Mouse (Mus musculus) layer of hippocampus, adult 18-20 months (tissue): ENCODE measurements at regions not wholly inside any gene's neighbourhood (a gene's known extent, or its start where the extent isn't known, plus 50 kb on each side); places are given as distances from the start of the nearest gene placed in this dataset.
A peak's percentile ranks its signal among the peaks of the same experiment; 100 is the strongest.

ENCODE experiments used
- DNase-seq, 2 experiments: peaks; one replicate each; pipeline ENCODE4 v3.0.0; 2022; ENCODE audit warnings: low spot score in 2 of 2

DNA sequence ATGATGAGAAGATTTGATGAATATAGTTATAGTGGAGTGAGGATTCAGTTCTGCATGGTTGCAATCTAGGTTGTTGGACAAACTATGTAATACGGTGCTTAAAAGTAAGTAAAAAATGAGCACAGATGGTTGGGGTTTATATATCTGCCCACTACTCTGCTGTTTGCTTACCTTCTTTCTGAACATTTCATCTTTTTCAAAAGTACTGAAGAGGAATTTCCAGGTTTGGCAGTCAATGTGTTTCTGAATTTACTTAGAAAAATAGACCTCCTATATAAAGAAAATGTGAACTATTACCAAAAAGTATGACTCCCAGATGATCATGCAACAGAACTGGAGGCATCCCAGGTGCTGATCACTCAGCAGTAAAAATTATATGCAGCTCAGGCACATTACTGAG lies 878.3 kb downstream of the Plod2 start:
- peak in 1 of 2 experiments; percentile 1 for DNase-seq

- DNase-seq: no peak
These were observed 890.3 kb downstream of the Plod2 start for GRCm38 (mm10) chr9:93432335-93432734.

DNA sequence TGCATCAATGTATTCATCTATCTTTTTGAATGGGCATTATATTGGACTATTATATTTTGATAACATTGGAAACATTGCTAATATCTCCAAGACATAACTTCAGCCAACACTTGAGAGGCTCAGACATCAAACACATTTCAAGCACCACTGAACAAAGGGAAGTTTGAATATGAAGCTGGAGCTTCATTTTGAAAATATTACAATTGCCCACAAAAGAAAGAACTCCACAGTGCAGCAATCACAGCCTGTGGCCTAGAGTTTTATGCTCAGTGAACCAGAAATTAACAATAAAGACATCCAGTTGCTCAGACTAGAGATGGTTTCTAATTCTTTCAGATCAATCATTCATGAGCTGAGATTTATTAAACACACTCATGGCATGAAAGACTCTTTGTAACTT lies 916.7 kb downstream of the Plod2 start:
- DNase-seq: no peak
